19 mouse cellular contexts compared by ENCODE assay signal in the genomic region with DNA sequence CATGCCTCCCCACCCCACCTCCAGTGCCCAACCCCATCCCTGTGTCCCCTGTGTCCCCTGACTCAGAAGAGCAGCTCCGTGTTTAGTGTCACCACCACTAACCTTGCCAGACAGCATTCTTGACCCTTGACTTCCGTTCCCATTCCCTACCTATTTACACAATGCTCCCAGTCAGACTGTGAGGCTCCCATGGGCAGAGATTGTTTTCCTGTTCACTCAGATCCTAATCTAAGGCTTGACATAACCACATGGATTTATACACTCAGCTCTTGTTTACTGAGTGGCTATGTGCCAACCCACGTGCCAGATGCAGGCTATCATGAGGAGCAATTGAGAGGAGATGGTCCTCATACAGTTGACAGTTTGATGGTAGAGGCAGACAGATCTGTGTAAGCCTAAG. TPM values are rescaled to one million over a fixed set of nuclear protein-coding genes. Genes with fewer than 3 reads are reported as not detected.
A peak's percentile ranks its signal among the peaks of the same experiment; 100 is the strongest.
DNase-seq lines count a peak whose midpoint lies in the region; ATAC-seq and TF ChIP-seq lines count a peak whose summit lies in the region.
"Had no signal": no experiment of that assay in that cellular context is flagged by ENCODE, and none has a peak within 500 bp of the region (broad histone marks: within the 10 kb centered on the region; RNA-seq: fewer than 3 reads in every experiment).

No protein-coding gene starts in this region.

- no peaks in the 10 kb centered on the region for H3K9me3 ChIP-seq in kidney, postnatal 0 days (replicated peaks; ENCODE audit: low read length)
- no peaks in the 10 kb centered on the region for H3K9me3 ChIP-seq in kidney, embryonic 15.5 days (replicated peaks)
- H3K9me3 ChIP-seq in intestine, postnatal 0 days (ENCODE audit: control insufficient read depth), result no peaks in the 10 kb centered on the region
- H3K9me3 ChIP-seq in midbrain, embryonic 13.5 days, result peaks cover 4% of the 10 kb centered on the region
- no peaks in the 10 kb centered on the region for H3K9me3 ChIP-seq in hindbrain, embryonic 12.5 days (replicated peaks)
- H3K9me3 ChIP-seq in midbrain, embryonic 10.5 days (replicated peaks), result no peaks in the 10 kb centered on the region; the same call in 1 of the 2 replicates
- H3K9me3 ChIP-seq: forebrain, embryonic 12.5 days; liver, embryonic 13.5 days had no signal

- H3K4me2 ChIP-seq in kidney, postnatal 0 days (ENCODE audit: low read length), result no peak overlapping the region
- no peak overlapping the region for H3K4me2 ChIP-seq in kidney, embryonic 15.5 days
- H3K4me2 ChIP-seq in intestine, postnatal 0 days (replicated peaks; ENCODE audit: low read depth), result no peak overlapping the region
- no peak overlapping the region for H3K4me2 ChIP-seq in midbrain, embryonic 13.5 days (replicated peaks)
- H3K4me2 ChIP-seq in hindbrain, embryonic 12.5 days (replicated peaks), result no peak overlapping the region
- H3K4me2 ChIP-seq: forebrain, embryonic 12.5 days; heart, embryonic 13.5 days; hindbrain, embryonic 14.5 days; liver, embryonic 13.5 days had no signal

- no peak overlapping the region for H3K9ac ChIP-seq in kidney, postnatal 0 days (ENCODE audit: low read depth, low read length)
- H3K9ac ChIP-seq in kidney, embryonic 15.5 days, result no peak overlapping the region
- no peak overlapping the region for H3K9ac ChIP-seq in intestine, postnatal 0 days (ENCODE audit: low read depth, low read length)
- no peak overlapping the region for H3K9ac ChIP-seq in midbrain, embryonic 13.5 days (replicated peaks)
- H3K9ac ChIP-seq in hindbrain, embryonic 12.5 days, result no peak overlapping the region
- H3K9ac ChIP-seq: forebrain, embryonic 12.5 days; heart, embryonic 13.5 days; hindbrain, embryonic 14.5 days; liver, embryonic 13.5 days had no signal

- ATAC-seq in kidney, postnatal 0 days (replicated peaks; ENCODE audit: low FRiP score, low read depth), result no peak
- no peak for ATAC-seq in kidney, embryonic 15.5 days (replicated peaks; ENCODE audit: low FRiP score)
- 0 out of 2 replicates have a peak, but pooled peaks have one; percentile 28 for ATAC-seq in intestine, postnatal 0 days
- ATAC-seq in midbrain, embryonic 13.5 days, result no peak
- ATAC-seq in hindbrain, embryonic 12.5 days (ENCODE audit: low FRiP score), result no peak

- TF ChIP-seq CTCF in kidney, postnatal 0 days (IDR thresholded peaks at IDR 0.05; ENCODE audit: low read depth), result no peak
- TF ChIP-seq CTCF in intestine, postnatal 0 days (IDR thresholded peaks at IDR 0.05; ENCODE audit: low read depth), result no peak

- H3K27me3 ChIP-seq in kidney, postnatal 0 days (ENCODE audit: insufficient read depth, low read length), result no peaks in the 10 kb centered on the region
- H3K27me3 ChIP-seq in kidney, embryonic 15.5 days, result no peaks in the 10 kb centered on the region
- peaks cover 7% of the 10 kb centered on the region; the same call in 1 of the 2 replicates for H3K27me3 ChIP-seq in intestine, postnatal 0 days (replicated peaks; ENCODE audit: control insufficient read depth, insufficient read depth, low read length)
- H3K27me3 ChIP-seq in midbrain, embryonic 13.5 days, result no peaks in the 10 kb centered on the region
- no peaks in the 10 kb centered on the region for H3K27me3 ChIP-seq in hindbrain, embryonic 12.5 days
- H3K27me3 ChIP-seq in midbrain, embryonic 10.5 days (ENCODE audit: low read depth, poor library complexity, severe bottlenecking), result 0 out of 2 replicates have a peak, but pooled peaks cover 3% of the 10 kb centered on the region
- H3K27me3 ChIP-seq: forebrain, embryonic 12.5 days had no signal

- DNase-seq in kidney, postnatal 0 days (ENCODE audit: low spot score), result peak; percentile 22
- DNase-seq in 416B (ENCODE audit: low read depth), result peak; percentile 8
- peak; percentile 80 for DNase-seq in lung, postnatal 25 days (ENCODE audit: low spot score)
- DNase-seq in midbrain, embryonic 10.5 days (ENCODE audit: low spot score), result no peak
- DNase-seq: cerebellum, adult 8-10 months; kidney, adult 11 months; kidney, postnatal 4 days; layer of hippocampus, adult 9-11 months; left cerebral cortex, postnatal 4 days; liver, embryonic 13.5 days; thymus, postnatal 14 days had no signal

- no peaks in the 10 kb centered on the region; the same call in none of the 2 replicates for H3K4me1 ChIP-seq in kidney, postnatal 0 days (replicated peaks; ENCODE audit: insufficient read depth, low read length)
- peaks cover 9% of the 10 kb centered on the region for H3K4me1 ChIP-seq in kidney, embryonic 15.5 days
- H3K4me1 ChIP-seq in intestine, postnatal 0 days (replicated peaks; ENCODE audit: control insufficient read depth, insufficient read depth, low read length), result 0 out of 2 replicates have a peak, but pooled peaks cover under 1% of the 10 kb centered on the region
- no peaks in the 10 kb centered on the region for H3K4me1 ChIP-seq in midbrain, embryonic 13.5 days (replicated peaks)
- H3K4me1 ChIP-seq in hindbrain, embryonic 12.5 days, result no peaks in the 10 kb centered on the region
- 0 out of 2 replicates have a peak, but pooled peaks cover under 1% of the 10 kb centered on the region for H3K4me1 ChIP-seq in midbrain, embryonic 10.5 days
- H3K4me1 ChIP-seq: forebrain, embryonic 12.5 days; heart, embryonic 13.5 days had no signal

- WGBS in kidney, postnatal 0 days, result 41% methylated on average over 3 of the region's 3 CpGs
- WGBS in kidney, embryonic 15.5 days, result 48% methylated on average over 3 of the region's 3 CpGs
- WGBS in intestine, postnatal 0 days, result 27% methylated on average over 3 of the region's 3 CpGs
- WGBS in midbrain, embryonic 13.5 days, result 89% methylated on average over 3 of the region's 3 CpGs
- 62% methylated on average over 3 of the region's 3 CpGs for WGBS in hindbrain, embryonic 12.5 days
- WGBS in midbrain, embryonic 10.5 days, result 77% methylated on average over 3 of the region's 3 CpGs

- H3K36me3 ChIP-seq in kidney, postnatal 0 days (ENCODE audit: insufficient read depth, low read length), result no peaks in the 10 kb centered on the region
- no peaks in the 10 kb centered on the region for H3K36me3 ChIP-seq in kidney, embryonic 15.5 days
- H3K36me3 ChIP-seq in intestine, postnatal 0 days (ENCODE audit: control insufficient read depth, insufficient read depth), result no peaks in the 10 kb centered on the region
- H3K36me3 ChIP-seq in midbrain, embryonic 13.5 days, result no peaks in the 10 kb centered on the region
- no peaks in the 10 kb centered on the region for H3K36me3 ChIP-seq in hindbrain, embryonic 12.5 days
- H3K36me3 ChIP-seq in midbrain, embryonic 10.5 days, result no peaks in the 10 kb centered on the region
- H3K36me3 ChIP-seq: forebrain, embryonic 12.5 days; heart, embryonic 13.5 days; liver, embryonic 13.5 days had no signal

- H3K4me3 ChIP-seq in kidney, postnatal 0 days (replicated peaks; ENCODE audit: low read depth, low read length), result no peak overlapping the region
- no peak overlapping the region for H3K4me3 ChIP-seq in kidney, embryonic 15.5 days (replicated peaks)
- H3K4me3 ChIP-seq in intestine, postnatal 0 days (ENCODE audit: low read depth, low read length), result no peak overlapping the region
- H3K4me3 ChIP-seq in midbrain, embryonic 13.5 days (replicated peaks), result no peak overlapping the region
- no peak overlapping the region for H3K4me3 ChIP-seq in hindbrain, embryonic 12.5 days
- no peak overlapping the region for H3K4me3 ChIP-seq in midbrain, embryonic 10.5 days
- H3K4me3 ChIP-seq: forebrain, embryonic 12.5 days; heart, embryonic 13.5 days; left cerebral cortex, adult 2 months; liver, embryonic 13.5 days had no signal

- no peak overlapping the region for H3K27ac ChIP-seq in kidney, postnatal 0 days
- no peak overlapping the region for H3K27ac ChIP-seq in kidney, embryonic 15.5 days
- no peak overlapping the region for H3K27ac ChIP-seq in intestine, postnatal 0 days (ENCODE audit: low read depth, low read length)
- no peak overlapping the region for H3K27ac ChIP-seq in midbrain, embryonic 13.5 days
- H3K27ac ChIP-seq in hindbrain, embryonic 12.5 days, result no peak overlapping the region
- H3K27ac ChIP-seq in midbrain, embryonic 10.5 days (replicated peaks), result no peak overlapping the region
- H3K27ac ChIP-seq: forebrain, embryonic 12.5 days; heart, embryonic 13.5 days; hindbrain, embryonic 14.5 days; left cerebral cortex, adult 2 months; liver, embryonic 13.5 days had no signal

RNA-seq across cellular contexts. Expression of a gene that starts 27.5 kb away (rescaled TPM):
- polyA plus RNA-seq in kidney, postnatal 0 days (2015; fragmentation: Nextera tagmentation; extraction: Ambion mirVana), result 9.1 and 10.5 TPM in 2 replicates
- 3.4 and 6.0 TPM in 2 replicates for polyA plus RNA-seq in kidney, embryonic 15.5 days (2015; fragmentation: Nextera tagmentation; extraction: Ambion mirVana)
- polyA plus RNA-seq in intestine, postnatal 0 days (2015; fragmentation: Nextera tagmentation; extraction: Ambion mirVana), result 3.2 and 3.9 TPM in 2 replicates
- polyA plus RNA-seq in midbrain, embryonic 13.5 days (2015; fragmentation: Nextera tagmentation; extraction: Ambion mirVana), result 0.46 and 0.90 TPM in 2 replicates
- polyA plus RNA-seq in hindbrain, embryonic 12.5 days (2016; fragmentation: Nextera tagmentation; extraction: Ambion mirVana), result 0.81 and 1.2 TPM in 2 replicates
- polyA plus RNA-seq in midbrain, embryonic 10.5 days (2016; fragmentation: Nextera tagmentation; extraction: Ambion mirVana), result 0.37 and 0.42 TPM in 2 replicates

RNA-seq across cellular contexts. Expression of a gene that starts 37.5 kb away (rescaled TPM):
- 17.9 and 21.9 TPM in 2 replicates for polyA plus RNA-seq in kidney, postnatal 0 days (2015; fragmentation: Nextera tagmentation; extraction: Ambion mirVana)
- polyA plus RNA-seq in kidney, embryonic 15.5 days (2015; fragmentation: Nextera tagmentation; extraction: Ambion mirVana), result 14.8 and 15.4 TPM in 2 replicates
- 18.0 and 19.6 TPM in 2 replicates for polyA plus RNA-seq in intestine, postnatal 0 days (2015; fragmentation: Nextera tagmentation; extraction: Ambion mirVana)
- polyA plus RNA-seq in midbrain, embryonic 13.5 days (2015; fragmentation: Nextera tagmentation; extraction: Ambion mirVana), result 10.0 and 11.0 TPM in 2 replicates
- polyA plus RNA-seq in hindbrain, embryonic 12.5 days (2016; fragmentation: Nextera tagmentation; extraction: Ambion mirVana), result 27.3 and 28.7 TPM in 2 replicates
- 11.1 and 12.9 TPM in 2 replicates for polyA plus RNA-seq in midbrain, embryonic 10.5 days (2016; fragmentation: Nextera tagmentation; extraction: Ambion mirVana)

RNA-seq across cellular contexts. Expression of a gene that starts 43.6 kb away (rescaled TPM):
- polyA plus RNA-seq in kidney, postnatal 0 days (2015; fragmentation: Nextera tagmentation; extraction: Ambion mirVana), result 107 and 108 TPM in 2 replicates
- 127 and 131 TPM in 2 replicates for polyA plus RNA-seq in kidney, embryonic 15.5 days (2015; fragmentation: Nextera tagmentation; extraction: Ambion mirVana)
- polyA plus RNA-seq in intestine, postnatal 0 days (2015; fragmentation: Nextera tagmentation; extraction: Ambion mirVana), result 52.4 and 60.1 TPM in 2 replicates
- 165 and 170 TPM in 2 replicates for polyA plus RNA-seq in midbrain, embryonic 13.5 days (2015; fragmentation: Nextera tagmentation; extraction: Ambion mirVana)
- 153 and 167 TPM in 2 replicates for polyA plus RNA-seq in hindbrain, embryonic 12.5 days (2016; fragmentation: Nextera tagmentation; extraction: Ambion mirVana)
- 105 and 109 TPM in 2 replicates for polyA plus RNA-seq in midbrain, embryonic 10.5 days (2016; fragmentation: Nextera tagmentation; extraction: Ambion mirVana)
